Mouse (Mus musculus) layer of hippocampus, adult 11-12 months (tissue): ENCODE results near the gene Dtnb.
"Not testable (repeated sequence)": the region's sequence is repeated elsewhere in the genome, so short reads cannot be mapped to it uniquely, and the experiment has no call there.

Experiments used
- DNase-seq: peaks from one replicate; pipeline ENCODE4 v3.0.0; 2022; ENCODE audit warnings: low spot score

Gene Dtnb

DNA sequence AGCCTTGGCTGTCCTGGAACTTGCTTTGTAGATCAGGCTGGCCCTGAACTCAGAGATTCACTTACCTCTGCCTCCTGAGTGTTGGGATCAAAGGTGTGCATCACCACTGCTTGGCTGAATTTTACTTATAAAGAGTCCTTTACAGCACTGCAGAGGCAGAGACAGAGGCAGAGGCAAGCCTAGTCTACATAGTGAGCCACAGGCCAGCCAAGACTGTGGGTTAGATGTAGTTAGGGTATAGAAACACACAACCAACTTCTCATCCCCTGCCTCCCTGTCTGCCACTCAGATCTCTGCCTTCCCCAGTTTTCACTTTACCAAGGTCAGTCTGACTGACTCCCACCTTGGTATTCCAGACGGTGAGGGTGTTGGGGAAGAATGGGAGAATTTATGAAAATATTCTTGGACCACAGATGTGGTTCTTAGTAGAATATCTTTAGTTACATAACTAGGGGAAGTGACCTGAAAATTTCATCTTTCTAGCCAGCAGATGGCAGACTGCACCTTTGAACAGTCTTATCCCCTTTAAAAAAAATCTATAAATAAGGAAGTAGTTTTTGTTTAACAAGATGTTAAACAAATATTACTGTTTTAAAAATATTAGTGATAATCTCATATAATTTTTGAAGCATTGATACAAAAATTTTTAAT, 88.9 kb downstream of the Dtnb start:
- peak; percentile 58 for DNase-seq

GRCm38 (mm10) chr12:3662660-3663059, 90.5 kb downstream of the Dtnb start:
- DNase-seq, result peak; percentile 33

GRCm38 (mm10) chr12:3663386-3663785, 91.2 kb downstream of the Dtnb start:
- no peak for DNase-seq

DNA sequence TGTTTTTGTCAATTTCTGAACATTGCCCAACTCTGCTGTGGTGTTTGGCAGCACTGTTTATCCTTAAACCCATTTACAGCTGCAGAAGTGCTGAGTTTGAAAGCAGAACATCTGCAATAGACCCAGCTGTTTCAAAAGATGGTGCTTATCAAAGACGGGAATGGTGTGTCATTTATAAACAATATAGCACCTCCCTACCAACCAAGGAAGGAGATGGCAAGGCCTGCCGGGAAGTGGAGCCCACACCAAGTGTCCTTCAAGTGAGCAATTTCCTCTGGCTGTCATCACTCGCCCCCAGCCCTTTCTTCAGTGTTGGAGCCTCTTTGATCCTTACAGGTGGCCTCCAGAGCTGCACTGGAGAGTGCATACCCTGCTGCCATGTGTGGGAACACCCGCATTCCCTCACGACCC, 97.8 kb downstream of the Dtnb start:
- no peak for DNase-seq

DNA sequence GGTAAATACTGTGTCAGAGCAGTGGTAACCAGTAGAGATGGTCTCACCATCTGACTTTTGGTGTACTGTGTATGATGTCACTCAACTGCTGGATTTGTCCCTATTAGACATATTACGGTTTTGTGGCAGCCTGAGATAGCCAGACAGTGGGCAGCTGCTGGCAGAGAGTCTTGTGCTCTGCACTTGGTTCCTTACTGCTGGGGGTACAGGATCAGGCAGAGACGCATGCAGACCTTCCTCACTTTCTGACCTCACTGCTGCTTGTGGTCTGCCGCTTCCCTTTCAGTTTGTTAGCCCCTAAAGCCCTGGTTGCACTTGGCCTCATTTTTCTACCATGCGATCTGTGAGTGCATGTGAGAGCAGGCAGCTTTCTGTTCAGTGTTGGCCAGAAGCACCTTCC, 98.9 kb downstream of the Dtnb start:
- DNase-seq, result no peak

DNA sequence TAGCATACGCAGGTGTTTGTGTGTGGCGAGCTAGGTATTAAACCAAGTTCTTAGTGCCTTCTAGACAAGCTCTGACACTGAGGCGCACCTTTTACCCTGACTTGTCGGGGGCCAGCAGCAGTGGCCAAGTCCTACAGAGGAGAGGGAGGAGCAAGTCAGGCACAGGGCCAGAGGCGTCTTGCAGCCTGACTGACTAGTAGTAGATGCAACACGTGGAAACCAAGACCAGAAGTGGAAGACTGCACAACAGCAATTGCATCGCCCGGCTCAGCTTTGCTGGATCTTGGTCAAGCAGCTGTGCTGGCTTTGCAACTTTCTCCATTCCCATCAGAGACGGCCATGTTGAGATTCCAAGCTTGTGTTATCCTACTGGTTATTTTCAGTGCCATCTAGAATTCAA, 100.6 kb downstream of the Dtnb start:
- no peak for DNase-seq

DNA sequence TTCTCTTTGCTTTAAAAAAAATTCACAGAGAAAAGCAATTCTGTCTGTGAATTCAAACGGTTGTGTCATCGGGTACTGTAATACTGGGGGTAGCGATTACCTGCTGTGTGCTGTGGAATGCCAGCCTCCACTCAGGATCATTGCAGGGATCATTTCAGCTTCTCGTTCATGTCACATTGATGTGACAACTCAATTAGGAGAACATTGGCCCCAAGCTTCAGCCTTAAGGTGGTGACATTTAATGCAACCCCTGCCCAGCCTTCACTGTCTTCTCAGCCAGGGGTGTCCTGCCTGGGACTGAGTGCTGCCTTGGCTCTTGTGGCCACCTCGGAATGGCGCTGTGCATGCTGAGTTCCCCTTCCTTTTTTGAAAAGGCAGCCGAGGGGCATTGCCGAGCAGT, 101.7 kb downstream of the Dtnb start:
- DNase-seq, result no peak

- DNase-seq, result peak; percentile 87
Measured at GRCm38 (mm10) chr12:3674913-3675312, 102.7 kb downstream of the Dtnb start.

- DNase-seq, result no peak
Measured at GRCm38 (mm10) chr12:3680721-3681120, 108.5 kb downstream of the Dtnb start.

DNA sequence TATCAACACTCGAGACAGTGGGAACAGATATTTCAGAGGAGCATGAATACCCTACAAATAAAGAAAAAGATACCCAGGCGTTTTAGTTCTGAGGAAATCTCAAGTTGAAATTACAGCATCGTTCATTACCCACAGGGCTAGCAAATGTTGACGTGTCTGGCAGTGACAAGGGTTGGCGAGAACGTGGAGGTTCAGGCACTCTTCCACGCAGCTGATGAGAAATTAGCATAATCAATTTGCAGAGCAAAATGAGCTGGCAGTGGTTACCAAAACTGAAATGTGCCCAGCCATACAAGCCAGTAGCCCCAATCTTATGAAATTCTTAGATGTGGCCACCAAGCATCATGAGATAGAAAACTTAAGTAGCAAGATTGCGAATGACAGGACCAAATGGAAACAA, 110.9 kb downstream of the Dtnb start:
- no peak for DNase-seq

DNA sequence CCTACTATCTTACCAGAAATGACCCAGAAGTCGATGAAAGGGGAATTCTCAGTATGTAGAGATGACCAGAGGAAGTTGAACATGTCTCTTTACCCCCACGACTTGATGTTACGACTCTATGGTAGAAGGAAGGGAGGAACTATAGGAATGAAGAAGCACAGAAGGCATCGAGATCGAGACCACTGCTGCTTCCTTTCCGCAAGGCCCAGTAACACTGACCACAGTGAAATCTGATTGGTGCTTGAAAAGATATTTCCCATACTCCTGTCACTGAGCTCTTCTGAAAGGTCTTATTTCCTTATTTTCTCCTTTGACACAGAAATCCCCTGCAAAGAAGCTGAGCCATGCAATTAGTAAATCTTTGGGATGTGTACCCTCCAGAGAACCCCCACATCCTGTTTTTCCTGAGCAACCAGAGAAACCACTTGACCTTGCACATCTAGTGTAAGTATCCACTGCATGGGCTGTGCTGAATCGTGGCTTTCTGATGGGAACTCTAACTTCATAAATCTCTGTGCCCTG, 114.3 kb downstream of the Dtnb start:
- DNase-seq, result no peak

GRCm38 (mm10) chr12:3690926-3691529, 118.8 kb downstream of the Dtnb start:
- not testable (repeated sequence) for DNase-seq

- DNase-seq, result no peak
Measured at GRCm38 (mm10) chr12:3692795-3693392, 120.7 kb downstream of the Dtnb start.

- DNase-seq, result peak; percentile 69
Measured at GRCm38 (mm10) chr12:3695741-3696501, 123.7 kb downstream of the Dtnb start.

- DNase-seq, result no peak
Measured at GRCm38 (mm10) chr12:3700503-3700902, 128.3 kb downstream of the Dtnb start.

- no peak for DNase-seq
Measured at GRCm38 (mm10) chr12:3702903-3703302, 130.7 kb downstream of the Dtnb start.

- DNase-seq, result no peak
Measured at GRCm38 (mm10) chr12:3719151-3719721, 147.1 kb downstream of the Dtnb start.

DNA sequence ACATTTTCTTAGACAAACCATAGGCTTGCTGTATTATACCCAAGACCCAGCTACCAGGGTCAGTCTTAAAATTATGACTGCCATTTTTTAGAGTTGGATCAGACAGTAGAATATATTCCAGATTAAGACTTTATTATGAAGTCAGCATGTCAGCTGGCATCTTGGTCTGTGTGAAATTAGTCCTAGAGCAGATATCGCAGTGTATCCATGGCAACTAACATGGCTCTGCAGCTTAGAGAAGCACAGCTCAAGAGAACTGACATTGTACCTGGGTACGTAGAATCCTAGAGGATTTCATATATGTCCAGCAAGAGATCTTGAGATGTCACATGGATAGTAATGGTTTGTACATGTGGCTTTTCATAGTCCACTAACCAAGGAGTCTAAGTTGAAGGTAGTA, 148.3 kb downstream of the Dtnb start:
- DNase-seq, result no peak

DNA sequence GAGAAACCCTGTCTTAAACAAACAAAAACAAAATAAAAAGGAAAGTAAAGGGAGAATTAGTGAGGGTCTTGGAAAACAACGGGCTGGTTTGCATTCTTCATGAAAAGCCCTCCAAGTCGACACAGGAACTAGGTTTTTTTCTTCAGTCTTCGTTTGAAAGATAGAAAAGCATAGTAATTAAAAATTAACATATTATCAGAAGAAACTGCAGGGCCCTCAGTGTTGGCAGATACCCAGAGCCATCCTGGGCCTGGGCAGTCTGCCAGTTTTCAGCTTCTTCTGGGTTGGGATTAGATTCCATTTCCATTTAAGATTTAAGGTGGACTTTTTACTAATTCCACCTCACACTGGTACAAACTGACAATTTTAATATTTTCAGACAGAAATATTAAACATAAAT, 151.6 kb downstream of the Dtnb start:
- DNase-seq, result no peak

GRCm38 (mm10) chr12:3724822-3725370, 152.7 kb downstream of the Dtnb start:
- DNase-seq, result no peak

GRCm38 (mm10) chr12:3729521-3730075, 157.4 kb downstream of the Dtnb start:
- no peak for DNase-seq
